Mouse (Mus musculus) embryonic facial prominence, embryonic 12.5 days (tissue): ENCODE measurements at regions not wholly inside any gene's neighbourhood (a gene's known extent, or its start where the extent isn't known, plus 50 kb on each side); places are given as distances from the start of the nearest gene placed in this dataset.

ENCODE experiments used
- ATAC-seq: fragments of 200-750 bp; cut with Nextera tagmentation; 2 replicates; pipeline ENCODE4 v1.8.0; 2017; ENCODE audit not compliant: insufficient number of reproducible peaks, insufficient read depth, low FRiP score, low TSS enrichment
- H3K27ac ChIP-seq: fragments of 300-500 bp; sonication (generic); 2 replicates; pipeline ENCODE4 v1.5.1; 2016; ENCODE audit warnings: mild to moderate bottlenecking
- H3K27me3 ChIP-seq: fragments of 300-500 bp; sonication (generic); 2 replicates; pipeline ENCODE4 v1.6.1; 2016; ENCODE audit warnings: mild to moderate bottlenecking, moderate library complexity
- H3K36me3 ChIP-seq: fragments of 300-500 bp; sonication (generic); 2 replicates; pipeline ENCODE4 v1.6.1; 2016; ENCODE audit warnings: mild to moderate bottlenecking
- H3K4me1 ChIP-seq: fragments of 300-500 bp; sonication (generic); 2 replicates; pipeline ENCODE4 v1.6.1; 2016
- H3K4me2 ChIP-seq: fragments of 300-500 bp; sonication (generic); replicated peaks from 2 replicates; pipeline ENCODE4 v1.6.1; 2016; ENCODE audit warnings: mild to moderate bottlenecking, moderate library complexity
- H3K4me3 ChIP-seq: fragments of 300-500 bp; sonication (generic); 2 replicates; pipeline ENCODE4 v1.5.1; 2016; ENCODE audit warnings: mild to moderate bottlenecking
- H3K9ac ChIP-seq: fragments of 300-500 bp; sonication (generic); 2 replicates; pipeline ENCODE4 v1.6.1; 2016; ENCODE audit warnings: mild to moderate bottlenecking, moderate library complexity
- H3K9me3 ChIP-seq: fragments of 300-500 bp; sonication (generic); 2 replicates; pipeline ENCODE4 v1.6.1; 2016; ENCODE audit warnings: mild to moderate bottlenecking, moderate library complexity
- WGBS: fragments of 180-500 bp; shearing (Covaris S2); methylation state at CpG from one replicate; pipeline ENCODE4 v1.1.7; 2016; 5-methylcytosine and 5-hydroxymethylcytosine counted together

DNA sequence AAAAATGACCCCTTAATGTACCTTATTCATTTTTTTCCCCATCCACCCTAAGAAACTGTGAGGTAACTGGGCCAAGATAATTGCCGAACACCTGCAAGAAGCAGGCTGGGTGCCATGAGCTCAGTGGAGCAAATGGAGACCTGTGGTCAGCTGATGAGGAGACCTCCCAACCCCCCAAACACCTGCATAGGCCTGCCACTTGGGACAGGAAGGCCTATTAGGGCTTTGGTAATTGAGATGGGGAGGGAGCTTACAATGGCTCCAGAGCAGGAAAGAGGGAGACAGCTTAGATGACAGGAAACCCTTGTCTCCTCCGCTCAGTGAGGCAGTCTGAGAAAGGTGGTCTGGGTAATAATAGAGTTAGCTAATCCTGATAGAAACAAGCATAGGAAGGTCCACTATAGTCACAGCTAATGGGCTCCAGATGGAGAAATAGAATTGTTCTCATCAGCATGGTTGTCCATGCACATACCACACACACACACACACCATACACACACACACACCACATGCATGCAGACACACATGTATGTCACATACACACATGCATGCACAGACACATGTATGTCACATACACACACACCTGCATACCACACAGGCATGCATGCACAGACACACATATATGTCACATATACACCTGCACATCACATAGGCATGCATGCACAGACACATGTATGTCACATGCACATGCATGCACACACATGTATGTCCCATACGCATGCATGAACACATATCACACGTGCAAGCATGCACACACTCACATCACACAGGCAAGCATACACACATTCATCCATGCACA is 270.2 kb upstream of the Habp2 start:
- 78% methylated on average over 4 of the region's 4 CpGs for WGBS
- no peak for ATAC-seq
- no peaks in the 10 kb centered on the region for H3K36me3 ChIP-seq
- H3K4me3 ChIP-seq: no peak overlapping the region
- no peak overlapping the region for H3K9ac ChIP-seq
- H3K4me2 ChIP-seq: no peak overlapping the region
- H3K27me3 ChIP-seq: no peaks in the 10 kb centered on the region
- peaks cover 32% of the 10 kb centered on the region for H3K4me1 ChIP-seq
- peak overlapping the region; percentile 61; the same call in 1 of the 2 replicates for H3K27ac ChIP-seq
- no peaks in the 10 kb centered on the region for H3K9me3 ChIP-seq

- no peaks in the 10 kb centered on the region for H3K27me3 ChIP-seq
- peaks cover 34% of the 10 kb centered on the region for H3K4me1 ChIP-seq
- 32% methylated on average over 7 of the region's 7 CpGs for WGBS
- no peak overlapping the region for H3K4me2 ChIP-seq
- peak overlapping the region; percentile 61; the same call in 1 of the 2 replicates for H3K27ac ChIP-seq
- no peaks in the 10 kb centered on the region for H3K36me3 ChIP-seq
- no peak overlapping the region for H3K9ac ChIP-seq
- no peak overlapping the region for H3K4me3 ChIP-seq
- ATAC-seq: no peak
- no peaks in the 10 kb centered on the region for H3K9me3 ChIP-seq
Observed at GRCm38 (mm10) chr19:56017524-56017923, 269.4 kb upstream of the Habp2 start.

DNA sequence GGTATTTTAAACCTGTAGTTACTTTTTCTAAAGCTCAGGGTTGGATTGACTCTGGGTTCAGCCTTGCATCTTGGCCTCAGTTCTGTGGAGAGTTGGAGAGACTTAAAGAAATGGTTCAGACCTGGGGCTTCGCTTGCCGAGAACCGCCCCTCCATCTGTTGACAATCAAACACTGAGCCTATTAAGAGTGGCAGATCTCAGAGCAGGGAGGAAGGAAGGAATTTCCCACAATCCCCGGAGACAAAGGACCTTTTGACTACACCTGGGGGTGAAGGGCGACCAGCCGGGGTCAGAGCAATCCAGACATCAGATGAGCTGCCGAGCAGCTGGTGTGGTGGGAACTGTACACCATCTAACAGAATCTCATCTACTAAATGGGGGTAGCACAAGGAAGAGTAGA is 267.8 kb upstream of the Habp2 start:
- no peaks in the 10 kb centered on the region for H3K36me3 ChIP-seq
- ATAC-seq: peak; percentile 57; the same call in 1 of the 2 replicates
- H3K27me3 ChIP-seq: no peaks in the 10 kb centered on the region
- H3K4me1 ChIP-seq: peaks cover 37% of the 10 kb centered on the region
- H3K4me2 ChIP-seq: no peak overlapping the region
- no peaks in the 10 kb centered on the region for H3K9me3 ChIP-seq
- peak overlapping the region; percentile 55; the same call in 1 of the 2 replicates for H3K27ac ChIP-seq
- no peak overlapping the region for H3K9ac ChIP-seq
- H3K4me3 ChIP-seq: no peak overlapping the region
- WGBS: 8% methylated on average over 7 of the region's 7 CpGs

DNA sequence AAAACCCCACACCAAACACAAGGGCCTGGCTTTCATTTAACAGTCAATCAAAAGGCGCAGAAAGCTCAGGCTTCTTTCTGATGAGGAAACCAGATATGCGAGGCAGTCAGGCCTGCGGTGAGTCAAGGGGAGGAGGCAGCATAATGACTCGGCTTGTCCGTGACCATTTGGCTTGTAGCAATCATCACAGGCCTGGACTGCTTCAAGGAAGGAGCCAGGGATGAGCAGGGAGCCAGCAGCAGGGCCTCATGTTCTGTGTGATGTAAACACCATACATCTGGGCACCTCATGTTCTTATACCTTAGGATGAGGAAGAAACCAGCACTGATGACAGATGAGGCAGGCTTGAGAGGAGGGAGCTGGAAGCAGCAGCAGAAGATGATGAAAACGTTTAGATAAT is 264.6 kb upstream of the Habp2 start:
- Histone ChIP-seq H3K27ac (peak overlapping the region; percentile 30; the same call in 1 of the 2 replicates), H3K36me3 (no peaks in the 10 kb centered on the region), H3K4me1 (peaks cover 24% of the 10 kb centered on the region), H3K4me3 (no peak overlapping the region), H3K27me3 (no peaks in the 10 kb centered on the region), H3K4me2 (no peak overlapping the region), H3K9me3 (no peaks in the 10 kb centered on the region), H3K9ac (no peak overlapping the region)
- ATAC-seq: peak; percentile 78
- 14% methylated on average over 6 of the region's 6 CpGs for WGBS

DNA sequence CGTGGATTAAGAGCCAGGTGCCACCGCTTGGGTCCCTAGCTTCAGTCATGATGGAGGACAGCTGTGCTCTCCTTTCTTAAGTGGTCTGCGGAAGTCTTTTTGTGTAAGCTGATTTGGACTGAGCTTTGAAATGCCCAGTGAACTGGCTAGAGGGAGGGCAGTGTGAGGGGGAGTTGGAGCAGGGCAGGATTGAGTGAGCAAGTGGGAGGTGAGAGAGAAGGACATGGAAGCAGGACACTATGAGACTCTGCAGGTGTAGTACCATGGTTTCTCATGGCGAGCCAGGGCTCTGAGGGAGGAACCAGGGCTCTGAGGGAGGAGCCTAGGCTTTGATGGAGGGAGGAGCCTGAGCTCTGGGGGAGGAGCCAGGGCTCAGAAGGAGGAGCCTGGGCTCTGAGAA is 262.3 kb upstream of the Habp2 start:
- Histone ChIP-seq H3K9ac (no peak overlapping the region), H3K4me2 (no peak overlapping the region), H3K9me3 (no peaks in the 10 kb centered on the region), H3K36me3 (no peaks in the 10 kb centered on the region), H3K4me3 (no peak overlapping the region), H3K27ac (no peak overlapping the region), H3K4me1 (peaks cover 16% of the 10 kb centered on the region), H3K27me3 (no peaks in the 10 kb centered on the region)
- WGBS: 83% methylated on average over 4 of the region's 4 CpGs
- ATAC-seq: no peak

DNA sequence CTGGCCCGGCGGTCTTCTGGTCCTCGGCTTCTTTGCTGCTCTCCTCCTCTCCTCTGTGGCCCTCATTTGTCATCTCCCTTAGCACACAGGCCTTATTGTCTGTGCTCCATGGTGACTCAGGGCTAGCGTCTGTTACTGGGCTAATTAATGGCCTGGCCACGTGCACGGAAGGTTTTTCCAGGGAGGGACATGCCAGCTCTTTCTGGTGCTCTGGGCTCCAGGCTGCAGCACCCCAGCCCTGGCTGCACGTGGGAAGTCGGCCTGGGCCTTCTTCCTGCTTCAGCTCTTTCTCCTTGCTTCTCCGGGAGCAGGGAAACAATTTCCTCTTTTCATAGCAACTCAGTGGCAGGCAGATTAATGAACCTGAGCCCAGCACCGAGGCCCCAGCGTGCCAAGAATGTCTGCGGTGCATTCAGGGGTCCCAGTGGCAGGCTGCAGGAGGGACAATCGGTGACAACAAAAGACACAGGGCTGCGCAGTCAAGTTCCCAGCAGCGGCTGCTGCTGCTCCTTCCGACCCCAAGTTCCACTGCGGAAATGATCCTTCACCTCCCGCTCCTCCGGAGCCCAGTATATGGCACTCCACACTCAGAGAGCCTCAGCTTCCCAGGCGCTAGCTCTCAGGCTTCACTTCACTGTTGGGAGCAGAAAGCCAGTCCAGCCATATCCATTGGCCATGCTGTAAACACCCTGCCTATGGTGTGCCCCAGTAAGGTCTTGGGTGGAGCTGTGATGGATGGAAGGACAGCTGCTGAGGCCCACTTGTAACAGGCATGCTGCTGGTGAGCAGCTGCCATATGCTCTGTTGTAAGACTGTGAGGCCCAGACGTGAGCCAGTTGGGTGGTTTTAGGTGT is 257.3 kb upstream of the Habp2 start:
- ATAC-seq: peak; percentile 72; the same call in 1 of the 2 replicates
- Histone ChIP-seq H3K4me1 (peaks cover 14% of the 10 kb centered on the region), H3K4me3 (no peak overlapping the region), H3K27me3 (no peaks in the 10 kb centered on the region), H3K36me3 (no peaks in the 10 kb centered on the region), H3K9me3 (no peaks in the 10 kb centered on the region), H3K27ac (peak overlapping the region; percentile 86), H3K4me2 (no peak overlapping the region), H3K9ac (no peak overlapping the region)
- WGBS: 20% methylated on average over 21 of the region's 21 CpGs

- no peaks in the 10 kb centered on the region for H3K36me3 ChIP-seq
- no peaks in the 10 kb centered on the region for H3K27me3 ChIP-seq
- no peak overlapping the region for H3K9ac ChIP-seq
- peak overlapping the region; percentile 86 for H3K27ac ChIP-seq
- no peak for ATAC-seq
- WGBS: 49% methylated on average over 4 of the region's 4 CpGs
- no peaks in the 10 kb centered on the region for H3K9me3 ChIP-seq
- H3K4me2 ChIP-seq: no peak overlapping the region
- no peak overlapping the region for H3K4me3 ChIP-seq
- H3K4me1 ChIP-seq: peaks cover 14% of the 10 kb centered on the region
Observed at GRCm38 (mm10) chr19:56030401-56030925, 256.5 kb upstream of the Habp2 start.

DNA sequence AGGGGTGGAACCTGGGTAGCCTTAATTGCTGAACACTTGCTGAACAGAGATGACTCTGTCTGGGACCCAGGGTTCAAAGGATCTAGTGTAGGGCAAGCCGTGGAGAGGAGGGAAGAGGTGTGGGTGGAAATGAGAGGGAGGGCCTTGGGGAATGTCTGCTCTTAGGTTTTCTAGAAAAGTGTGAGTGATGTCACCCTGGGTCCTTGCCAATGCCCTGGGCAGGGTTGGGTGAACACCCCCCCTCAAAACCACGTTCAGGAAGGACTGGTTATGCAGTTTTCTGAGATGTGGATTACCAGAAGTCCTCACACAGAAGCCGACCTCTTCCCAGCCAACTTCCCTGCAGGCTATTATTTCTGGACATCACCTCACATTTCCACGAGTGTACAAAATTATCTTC is 252.4 kb upstream of the Habp2 start:
- Histone ChIP-seq H3K9ac (no peak overlapping the region), H3K9me3 (no peaks in the 10 kb centered on the region), H3K4me2 (no peak overlapping the region), H3K27me3 (no peaks in the 10 kb centered on the region), H3K4me3 (no peak overlapping the region), H3K4me1 (peaks cover 14% of the 10 kb centered on the region), H3K27ac (no peak overlapping the region), H3K36me3 (no peaks in the 10 kb centered on the region)
- ATAC-seq: no peak
- 53% methylated on average over 4 of the region's 4 CpGs for WGBS

DNA sequence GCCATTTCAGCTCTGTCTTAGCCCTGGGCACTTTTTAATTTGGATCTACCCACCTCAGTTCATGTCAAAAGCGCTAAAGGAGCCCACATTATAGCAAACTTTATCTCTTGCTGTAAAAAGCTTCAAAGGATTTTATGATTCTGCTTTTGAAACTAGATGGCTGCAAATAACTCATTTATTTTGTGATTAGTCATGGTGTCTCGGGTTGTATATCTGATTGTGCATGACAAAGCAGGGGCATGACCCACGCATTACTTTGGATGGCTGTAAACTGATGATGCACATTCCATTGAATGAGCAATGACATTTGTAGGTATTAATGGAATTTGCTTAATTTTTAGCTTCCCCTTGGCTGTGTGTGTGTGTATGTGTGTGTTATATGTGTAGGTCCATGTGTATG is 249.4 kb upstream of the Habp2 start:
- no peaks in the 10 kb centered on the region for H3K27me3 ChIP-seq
- H3K4me1 ChIP-seq: 0 out of 2 replicates have a peak, but pooled peaks cover 4% of the 10 kb centered on the region
- H3K27ac ChIP-seq: no peak overlapping the region
- H3K9me3 ChIP-seq: no peaks in the 10 kb centered on the region
- no peak overlapping the region for H3K4me2 ChIP-seq
- no peaks in the 10 kb centered on the region for H3K36me3 ChIP-seq
- no peak for ATAC-seq
- 78% methylated on average over 3 of the region's 3 CpGs for WGBS
- no peak overlapping the region for H3K4me3 ChIP-seq
- H3K9ac ChIP-seq: no peak overlapping the region

DNA sequence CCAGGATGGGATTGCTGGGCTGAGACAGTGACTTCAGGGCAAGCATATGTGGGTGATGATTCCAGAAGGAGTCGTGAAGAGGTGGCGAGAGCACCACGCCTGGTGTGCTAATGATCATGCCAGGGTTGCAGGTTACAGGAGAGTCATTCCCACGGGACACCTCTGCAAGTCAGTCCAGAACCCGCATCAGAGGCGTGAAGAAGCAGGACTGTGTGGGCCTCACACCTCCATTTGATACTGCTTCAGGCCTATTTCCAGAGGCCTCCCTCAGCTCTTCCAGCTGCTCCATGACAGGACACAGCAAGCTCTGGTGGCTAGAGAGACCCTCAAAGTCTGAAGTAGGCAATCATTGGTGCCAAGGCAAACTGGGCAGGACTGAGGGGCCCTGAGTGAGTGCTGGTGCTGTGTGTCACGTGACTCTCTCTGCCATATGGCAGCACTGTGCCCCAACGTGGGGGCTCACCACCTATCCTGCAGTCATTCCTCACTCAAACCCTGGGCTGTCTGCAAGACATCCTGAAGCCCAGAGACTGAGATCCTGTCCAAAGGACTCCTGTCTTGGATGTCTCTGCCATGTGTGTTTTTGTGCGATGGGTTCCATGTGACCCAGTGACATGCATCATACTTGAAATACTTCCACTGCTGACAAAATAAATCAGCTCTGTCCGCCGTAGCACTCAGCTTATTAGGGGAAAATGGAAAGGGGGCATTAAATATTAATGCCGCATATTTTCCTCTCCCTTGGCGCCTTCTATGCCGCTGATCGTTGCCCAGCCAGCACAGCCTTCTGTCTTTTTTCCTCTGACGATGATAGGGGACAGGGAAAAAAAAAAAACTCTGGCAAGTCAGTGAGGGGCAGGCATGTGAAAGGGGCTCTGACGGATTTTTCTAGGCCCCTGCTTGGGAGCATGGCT is 247.6 kb upstream of the Habp2 start:
- 0 out of 2 replicates have a peak, but pooled peaks cover 4% of the 10 kb centered on the region for H3K4me1 ChIP-seq
- no peaks in the 10 kb centered on the region for H3K36me3 ChIP-seq
- no peak overlapping the region for H3K27ac ChIP-seq
- H3K27me3 ChIP-seq: no peaks in the 10 kb centered on the region
- H3K4me3 ChIP-seq: no peak overlapping the region
- H3K9me3 ChIP-seq: no peaks in the 10 kb centered on the region
- 72% methylated on average over 17 of the region's 17 CpGs for WGBS
- H3K9ac ChIP-seq: no peak overlapping the region
- no peak overlapping the region for H3K4me2 ChIP-seq
- no peak for ATAC-seq

GRCm38 (mm10) chr19:56041930-56042329 is 245.0 kb upstream of the Habp2 start:
- 0 out of 2 replicates have a peak, but pooled peaks cover 4% of the 10 kb centered on the region for H3K4me1 ChIP-seq
- H3K9ac ChIP-seq: no peak overlapping the region
- no peak for ATAC-seq
- H3K27me3 ChIP-seq: no peaks in the 10 kb centered on the region
- no peak overlapping the region for H3K4me2 ChIP-seq
- no peaks in the 10 kb centered on the region for H3K9me3 ChIP-seq
- WGBS: 92% methylated on average over 3 of the region's 3 CpGs
- H3K27ac ChIP-seq: no peak overlapping the region
- no peak overlapping the region for H3K4me3 ChIP-seq
- H3K36me3 ChIP-seq: no peaks in the 10 kb centered on the region
